Mouse (Mus musculus): ENCODE measurements around the gene Rcc2. TPM values are rescaled to one million over a fixed set of nuclear protein-coding genes. Genes with fewer than 3 reads are reported as not detected.

The Rcc2 gene
- total RNA-seq, 2 experiments from 2014 or later, result 43.3 to 44.1 TPM

DNA sequence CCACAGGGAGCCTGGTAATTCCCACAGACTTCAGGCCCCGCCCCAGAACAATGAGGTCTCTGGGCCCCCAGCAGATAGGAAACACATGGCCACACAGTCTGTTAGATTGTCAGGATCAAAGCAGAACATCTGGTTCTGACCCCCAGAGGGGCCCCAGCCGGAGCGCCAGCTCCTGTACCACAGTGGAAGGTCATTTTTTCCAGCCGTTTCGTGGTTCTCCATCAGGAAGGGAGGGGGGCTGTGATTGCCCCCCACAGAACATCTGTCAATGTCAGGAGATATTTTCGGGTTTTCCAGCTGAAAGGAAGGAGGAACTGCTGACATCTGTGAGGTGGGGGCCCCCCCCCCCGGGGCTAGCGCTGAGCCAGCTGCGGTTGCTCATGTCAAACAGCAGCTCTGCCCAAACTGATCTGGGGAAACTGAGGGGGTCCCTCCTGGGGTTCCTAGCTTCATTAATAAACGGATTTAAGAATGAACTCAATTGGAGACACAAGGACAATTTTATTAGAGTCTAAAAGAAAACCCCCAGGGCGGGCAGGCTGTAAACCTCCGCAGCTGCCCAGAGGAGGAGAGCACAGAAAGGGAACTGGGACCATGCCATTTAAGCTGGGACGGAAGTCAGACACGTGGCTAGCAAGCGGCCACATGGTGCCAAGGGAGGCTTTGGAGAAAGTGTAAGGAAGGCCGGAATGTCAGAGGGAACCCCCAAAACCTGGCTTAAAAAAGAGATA is 16.0 kb upstream of the Rcc2 start:
- peak in 1 of 2 experiments; percentile 71 for DNase-seq (ENCODE audit: low spot score in 2 of 2)

DNA sequence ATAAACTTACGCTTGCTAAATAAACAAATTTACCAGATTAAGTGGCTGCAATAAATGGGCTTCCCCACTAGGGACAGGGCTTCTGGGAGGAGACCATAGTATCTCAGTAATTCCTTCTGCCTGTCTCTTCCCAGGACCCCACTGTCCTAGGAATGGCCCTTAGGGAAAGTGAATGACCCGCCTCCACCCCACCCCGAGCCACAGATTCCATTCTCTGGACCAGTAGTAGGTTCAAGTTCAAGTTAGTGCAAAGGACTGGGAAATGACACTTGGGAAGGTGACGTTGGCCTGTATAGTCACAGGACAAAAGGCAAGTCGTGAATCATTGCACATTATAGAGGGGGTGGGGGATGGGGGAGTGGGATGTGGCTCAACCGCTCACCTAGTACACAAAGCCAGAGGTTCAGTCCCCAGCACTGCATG is 15.4 kb upstream of the Rcc2 start:
- DNase-seq (ENCODE audit: low spot score in 2 of 2), result no peak

DNA sequence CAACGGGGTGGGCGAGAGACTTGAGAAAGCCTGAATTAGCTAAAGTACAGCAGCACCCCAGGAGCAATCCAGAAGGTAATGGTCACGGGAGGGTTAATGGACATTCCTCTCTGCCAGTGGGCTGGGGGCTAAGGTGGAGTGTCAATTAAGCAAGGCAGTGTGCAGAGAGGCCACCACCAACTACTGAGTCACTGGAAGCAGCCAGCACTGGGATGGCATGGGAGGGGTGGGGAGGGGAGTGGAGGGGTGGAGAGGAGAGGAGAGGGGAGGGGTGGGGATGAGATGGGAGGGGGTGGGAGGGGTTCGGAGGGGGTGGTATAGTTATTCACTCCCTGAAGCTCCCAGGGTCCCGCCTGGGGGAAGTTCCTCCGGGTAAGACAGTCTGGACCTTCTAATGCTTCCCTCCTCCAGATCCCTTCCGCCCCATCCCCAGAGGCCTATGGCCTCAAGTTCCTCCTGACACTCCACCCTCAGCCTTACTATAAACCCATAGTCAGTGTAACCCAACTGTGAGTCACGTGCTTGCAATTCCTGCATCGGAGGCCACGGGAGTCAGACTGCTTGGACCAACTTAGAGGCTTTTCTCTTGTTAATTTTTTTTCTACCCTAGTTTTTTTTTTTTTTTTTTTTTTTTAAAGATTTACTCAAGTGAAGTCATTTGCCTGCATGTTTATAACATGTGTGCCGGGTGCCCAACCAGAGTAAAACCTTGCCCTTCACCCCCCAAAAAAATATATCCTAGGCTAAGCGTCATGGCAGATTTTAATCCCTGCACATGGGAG is 12.1 kb upstream of the Rcc2 start:
- DNase-seq (ENCODE audit: low spot score in 2 of 2), result no peak

DNA sequence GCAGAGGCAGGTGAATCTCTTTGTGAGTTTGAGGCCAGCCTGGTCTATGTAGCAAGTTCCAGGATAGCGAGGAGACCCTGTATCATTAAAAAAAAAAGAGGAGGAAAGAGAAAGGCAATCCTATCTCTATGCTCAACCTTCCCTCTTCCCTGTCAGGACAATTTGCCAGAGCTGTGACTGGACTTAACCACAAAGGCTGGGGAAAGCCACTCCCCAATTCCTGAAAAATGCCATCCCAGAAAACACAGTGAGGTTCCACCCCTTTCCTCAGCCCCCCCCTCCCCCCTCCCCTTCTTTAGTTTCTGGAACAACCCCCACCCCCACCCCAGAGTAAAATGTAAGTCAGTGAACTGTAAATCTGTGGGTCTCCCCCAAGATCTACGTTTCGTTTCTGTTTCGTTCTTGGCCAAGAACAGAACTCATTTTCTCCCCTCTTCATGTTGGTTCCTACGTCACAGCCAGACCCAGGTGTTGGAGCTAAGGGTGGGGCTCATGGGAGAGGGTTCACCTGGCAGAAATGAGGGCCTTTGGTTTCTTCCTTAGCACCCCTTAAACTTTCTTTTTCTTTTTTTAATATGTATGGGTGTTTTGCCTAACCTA is 11.4 kb upstream of the Rcc2 start:
- no peak for DNase-seq (ENCODE audit: low spot score in 2 of 2)

GRCm38 (mm10) chr4:140689873-140690655 is 10.3 kb upstream of the Rcc2 start:
- DNase-seq (ENCODE audit: low spot score in 2 of 2), result no peak

DNA sequence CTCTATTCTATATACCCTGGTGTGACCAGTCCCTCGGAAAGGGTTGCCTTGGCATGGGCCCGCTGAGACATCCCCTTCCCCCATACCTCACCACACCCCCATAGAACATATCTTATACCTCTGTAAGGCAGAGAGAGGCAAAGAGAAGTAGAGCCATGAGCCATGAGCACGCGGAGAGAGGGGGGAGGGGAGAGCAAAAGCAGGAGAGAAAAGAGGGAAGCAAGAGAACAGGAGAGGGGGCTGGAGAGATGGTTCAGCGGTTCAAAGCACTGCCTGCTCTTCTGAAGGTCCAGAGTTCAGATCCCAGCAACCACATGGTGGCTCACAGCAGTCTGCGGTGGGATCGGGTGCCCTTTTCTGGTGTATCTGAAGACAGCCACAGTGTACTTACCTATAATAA is 8.9 kb upstream of the Rcc2 start:
- no peak for DNase-seq (ENCODE audit: low spot score in 2 of 2)

- no peak for DNase-seq (ENCODE audit: low spot score in 2 of 2)
Measured at GRCm38 (mm10) chr4:140693513-140693912, 6.8 kb upstream of the Rcc2 start.

GRCm38 (mm10) chr4:140694551-140695060 is 5.7 kb upstream of the Rcc2 start:
- no peak for DNase-seq (ENCODE audit: low spot score in 2 of 2)

DNA sequence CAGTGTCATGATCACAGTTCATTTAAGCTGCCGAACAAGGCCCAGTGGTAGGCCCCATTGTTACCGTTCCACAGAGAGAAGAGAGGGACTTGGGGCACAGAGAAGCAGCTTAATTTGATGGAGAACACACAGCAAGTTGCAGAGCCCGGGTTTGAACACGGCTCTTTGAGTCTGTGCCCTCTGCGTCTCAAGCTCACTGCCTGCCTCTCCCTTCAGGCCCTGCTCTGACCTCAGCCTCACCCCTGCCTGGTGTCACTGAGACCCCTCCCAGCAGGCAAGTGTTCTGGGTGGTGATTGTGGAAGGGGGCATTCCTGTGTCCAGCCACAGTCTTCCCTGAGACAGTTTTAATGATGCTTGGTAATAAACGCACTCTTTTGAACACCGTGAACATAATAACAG is 5.2 kb upstream of the Rcc2 start:
- DNase-seq (ENCODE audit: low spot score in 2 of 2), result no peak

DNA sequence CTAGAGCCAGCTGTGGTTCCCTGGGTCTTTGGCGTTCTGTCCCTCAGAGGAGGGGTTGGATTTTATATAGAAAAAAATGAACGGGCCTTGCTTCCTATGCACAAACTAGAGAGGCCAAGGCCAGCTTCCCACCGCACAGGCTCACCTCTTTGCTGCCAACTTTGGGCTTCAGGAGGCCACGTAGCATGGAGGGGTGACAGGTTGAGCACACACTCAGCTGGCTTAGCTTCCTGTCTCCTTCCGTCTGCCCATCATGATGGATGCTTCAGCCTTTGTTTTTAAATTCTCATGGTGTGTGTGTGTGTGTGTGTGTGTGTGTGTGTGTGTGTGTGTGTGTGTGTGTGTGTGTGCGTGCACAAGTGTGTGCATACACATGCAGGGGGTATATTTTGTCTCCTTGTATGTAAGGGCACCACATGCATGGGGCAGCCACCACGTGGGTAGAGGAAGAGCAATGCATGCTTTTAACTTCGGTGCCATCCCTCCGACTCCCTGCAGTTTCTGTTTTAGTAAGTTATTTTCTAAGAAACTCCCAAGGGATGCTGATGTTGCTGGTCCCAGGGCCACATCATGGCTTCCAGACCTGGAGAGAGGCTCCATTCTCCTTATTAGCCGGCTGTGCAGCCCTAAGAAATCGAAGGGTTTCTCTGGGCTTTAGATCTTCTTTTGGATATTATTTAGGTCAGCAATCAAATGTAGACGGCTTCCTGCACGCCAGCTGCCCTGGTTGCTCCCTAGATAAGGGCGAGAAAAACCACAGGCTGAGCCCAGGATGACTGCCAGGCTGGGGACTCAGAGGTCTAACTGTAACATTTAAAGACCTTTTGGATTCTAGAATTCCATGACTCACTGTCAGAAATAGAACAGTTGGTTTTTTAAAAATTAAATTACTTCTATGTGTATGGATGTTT is 4.4 kb upstream of the Rcc2 start:
- DNase-seq (ENCODE audit: low spot score in 2 of 2), result no peak

DNA sequence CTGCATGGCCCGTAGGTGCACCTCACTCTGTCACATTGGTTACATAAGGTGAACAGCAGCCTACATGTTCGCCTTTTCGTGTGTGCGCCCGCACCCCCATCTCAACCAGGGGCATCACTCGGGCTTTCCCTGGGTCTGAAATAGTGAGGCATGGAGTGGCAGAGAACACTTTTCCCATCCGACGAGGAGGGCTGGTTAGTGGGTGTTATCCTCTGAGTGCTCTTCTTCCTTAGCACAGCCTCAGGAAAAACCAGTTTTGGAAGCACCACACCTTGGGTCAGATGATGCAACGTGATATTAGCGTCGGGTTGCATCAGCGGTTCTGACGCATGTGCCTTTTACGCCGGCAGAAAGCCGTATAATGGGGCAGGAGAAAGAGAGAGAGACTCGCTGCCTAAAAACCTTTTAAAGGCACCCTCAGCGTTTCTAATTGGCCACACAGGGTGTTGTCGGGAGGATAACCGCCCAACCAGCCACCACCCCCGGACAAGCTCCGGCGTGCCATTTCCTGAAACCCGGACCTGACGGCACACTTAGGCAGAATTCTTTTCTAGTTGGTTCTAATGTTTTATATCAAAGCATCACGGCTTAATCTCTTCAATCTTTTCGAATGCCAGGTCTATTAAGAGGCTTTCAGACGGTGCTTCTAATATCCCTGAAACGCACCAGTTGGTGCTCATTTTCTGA is 757 bp upstream of the Rcc2 start:
- DNase-seq (ENCODE audit: low spot score in 2 of 2), result no peak

DNA sequence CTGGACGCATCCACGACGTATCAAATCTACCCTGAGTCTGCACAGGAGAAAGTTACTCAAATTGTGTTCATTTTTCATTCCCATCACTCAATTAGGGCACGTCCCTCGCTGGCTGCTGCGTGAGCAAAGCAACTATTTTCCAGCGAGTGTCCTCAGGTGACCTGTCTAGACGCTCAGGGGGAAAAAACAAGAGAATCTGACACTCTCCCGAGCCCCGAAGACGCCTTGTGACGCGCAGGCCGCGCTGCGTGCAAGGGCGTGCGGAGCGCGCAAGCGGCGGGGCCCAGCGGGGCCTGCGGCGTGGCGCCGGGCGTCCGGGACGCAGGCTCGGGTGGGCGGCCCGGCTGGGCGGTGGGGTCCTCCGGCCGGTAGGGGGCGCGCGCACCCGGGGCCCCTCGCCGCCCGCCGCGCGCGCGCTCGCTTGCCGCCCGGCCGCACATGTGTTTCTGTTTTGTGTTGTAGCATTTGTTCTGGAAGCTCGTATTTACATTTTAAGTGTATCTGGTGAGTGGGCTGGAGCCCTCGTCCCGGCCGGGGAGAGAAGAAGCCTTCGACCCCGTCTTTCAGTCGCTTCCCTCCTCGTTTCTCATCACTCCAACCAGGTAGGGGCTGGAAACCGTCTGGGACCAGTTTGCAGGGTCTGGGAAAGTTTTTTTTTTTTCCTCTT is 841 bp downstream of the Rcc2 start:
- DNase-seq (ENCODE audit: low spot score in 2 of 2), result peak; percentile 82 to 84

DNA sequence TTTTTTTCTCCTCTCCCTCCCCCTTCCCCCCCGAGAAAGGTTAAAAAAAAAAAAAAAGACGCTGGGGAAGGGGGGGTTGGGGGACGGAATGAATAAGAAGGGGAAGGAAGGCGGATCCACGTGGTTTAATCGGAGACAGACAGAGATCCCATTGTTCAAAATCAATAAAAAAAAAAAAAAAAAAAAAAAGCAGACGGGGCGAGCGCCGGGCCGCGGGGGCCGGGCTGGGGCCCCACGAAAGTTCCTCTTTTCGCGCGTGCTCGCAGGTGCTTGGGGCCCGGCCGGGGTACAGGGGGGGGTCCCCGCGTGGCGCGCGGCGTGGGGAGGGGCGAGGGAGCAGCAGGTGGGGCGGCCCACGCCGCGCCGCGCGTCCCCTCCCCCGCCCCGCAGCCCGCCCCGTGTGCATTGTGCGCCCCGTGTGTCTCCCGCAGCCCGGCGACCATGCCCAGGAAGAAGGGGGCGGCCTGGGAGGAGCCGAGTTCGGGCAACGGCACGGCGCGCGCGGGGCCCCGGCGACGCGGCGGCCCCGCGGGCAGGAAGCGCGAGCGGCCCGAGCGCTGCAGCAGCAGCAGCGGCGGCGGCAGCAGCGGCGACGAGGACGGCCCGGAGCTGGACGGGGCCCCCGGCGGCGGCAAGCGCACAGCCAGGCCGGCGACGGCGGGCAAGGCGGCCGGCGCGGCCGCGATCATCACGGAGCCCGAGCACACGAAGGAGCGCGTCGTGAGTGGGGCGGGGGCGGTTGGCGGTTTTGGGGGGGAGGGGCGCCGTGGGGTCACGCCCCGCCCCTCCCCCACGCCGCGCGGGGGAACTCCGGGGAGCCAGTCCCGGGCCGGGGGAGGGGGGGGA is 1.6 kb downstream of the Rcc2 start:
- DNase-seq (ENCODE audit: low spot score in 2 of 2), result peak in 1 of 2 experiments; percentile 41

DNA sequence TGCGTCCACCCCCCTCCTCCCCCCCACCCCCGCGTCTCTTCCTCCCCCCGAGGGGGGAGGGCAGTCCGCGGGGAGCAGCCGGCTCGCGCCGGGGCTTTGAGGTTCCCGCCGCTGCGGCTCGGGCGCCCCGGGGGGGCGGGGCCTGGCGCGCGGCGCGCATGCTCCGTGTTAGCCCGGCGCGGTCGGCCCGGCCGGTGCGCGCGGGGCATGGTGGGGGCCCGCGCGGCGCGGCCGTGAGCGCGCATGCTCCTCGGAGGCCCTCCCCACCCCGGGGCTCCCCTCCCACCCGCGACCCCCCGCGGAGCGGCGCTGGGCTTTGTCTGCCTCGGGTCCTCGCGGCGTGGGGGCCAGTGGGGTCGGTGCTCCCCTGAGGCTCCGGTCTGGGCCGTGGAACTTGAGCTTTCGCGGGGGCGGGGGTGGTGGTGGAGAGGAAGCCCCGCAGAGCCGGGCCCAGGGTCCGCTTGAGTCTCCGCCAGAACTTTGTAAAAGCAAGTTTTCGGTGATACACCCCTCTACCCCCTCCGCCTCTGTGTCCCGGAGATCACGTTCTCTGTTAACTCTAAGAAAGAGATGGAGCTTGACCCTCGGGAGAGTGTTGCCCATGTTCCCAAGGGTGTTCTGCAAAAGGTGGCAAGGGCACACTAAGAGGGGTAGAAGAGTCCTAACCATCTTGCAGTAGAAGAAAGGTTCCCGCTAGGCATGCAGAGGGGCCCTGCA is 2.4 kb downstream of the Rcc2 start:
- DNase-seq (ENCODE audit: low spot score in 2 of 2), result peak; percentile 86 to 87

DNA sequence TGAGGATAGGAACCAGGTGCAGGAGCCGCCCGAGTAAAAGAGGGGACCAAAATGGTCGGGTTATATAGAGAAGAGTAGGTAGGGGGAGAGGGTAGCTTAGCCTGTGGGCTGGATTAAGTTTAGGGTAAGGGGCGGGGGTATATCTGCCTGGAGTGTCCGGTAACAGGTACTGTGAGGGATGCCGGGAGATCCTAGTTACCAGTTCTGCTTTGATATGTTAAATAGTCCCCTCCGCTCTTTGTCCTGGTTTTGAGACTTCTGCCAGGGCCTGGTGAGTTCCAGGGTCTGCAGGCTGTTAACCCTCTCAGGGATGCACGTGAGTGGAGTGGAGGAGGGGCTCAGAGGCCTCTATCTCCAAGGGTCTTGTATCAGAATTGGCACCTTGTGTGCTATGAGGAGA is 3.3 kb downstream of the Rcc2 start:
- DNase-seq (ENCODE audit: low spot score in 2 of 2), result no peak

DNA sequence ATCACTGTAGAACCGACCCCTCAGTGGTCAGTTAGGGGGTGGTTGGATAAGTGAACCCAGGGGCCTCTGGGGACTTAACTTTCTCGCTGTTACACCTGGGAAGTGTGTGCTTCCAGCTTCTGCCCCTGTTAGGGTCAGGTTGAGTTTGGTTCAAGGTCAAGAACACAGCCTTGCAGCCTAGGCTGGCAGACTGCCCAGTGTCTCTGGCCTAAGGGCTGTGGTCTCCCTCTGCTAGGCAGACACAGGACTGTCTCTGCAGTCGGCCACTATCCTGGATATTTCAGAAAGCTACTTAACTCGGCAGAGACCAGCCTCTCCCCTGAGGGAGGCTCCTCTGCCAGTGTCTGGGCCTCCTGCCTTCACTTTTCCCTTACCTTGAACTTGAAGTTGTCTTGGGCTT is 3.8 kb downstream of the Rcc2 start:
- DNase-seq (ENCODE audit: low spot score in 2 of 2), result no peak

DNA sequence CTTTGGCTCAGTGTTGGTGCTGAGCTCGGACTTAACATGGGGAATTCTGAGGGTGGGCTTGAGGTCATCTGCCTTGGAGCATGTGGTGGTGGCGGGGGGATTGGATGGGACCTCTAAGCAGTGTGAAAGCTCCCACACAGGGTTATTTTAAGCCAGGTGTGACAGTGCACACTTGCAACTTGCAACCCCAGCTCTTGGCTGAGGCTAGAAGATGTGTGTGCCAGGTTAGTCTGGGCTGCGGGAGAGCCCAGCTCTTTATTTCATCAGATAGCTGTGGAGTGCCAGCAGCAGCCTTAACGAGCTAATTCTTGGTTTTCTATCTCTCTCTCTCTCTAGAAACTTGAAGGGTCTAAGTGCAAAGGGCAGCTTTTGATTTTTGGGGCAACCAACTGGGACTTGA is 7.3 kb downstream of the Rcc2 start:
- no peak for DNase-seq (ENCODE audit: low spot score in 2 of 2)

Data from gastrocnemius, postnatal 4 days (tissue).